Mouse (Mus musculus): Measurements from ENCODE around the gene Optc.

GRCm38 (mm10) chr1:133933301-133934195 lies 25.7 kb upstream of the Optc start:
- no peak for TF ChIP-seq USF2 (IDR thresholded peaks at IDR 0.05; ENCODE audit: borderline replicate concordance in 1 of 2, insufficient read depth in 1 of 2, low read depth in 1 of 2, low read length in 2 of 2)
- TF ChIP-seq BHLHE40 (IDR thresholded peaks at IDR 0.05; ENCODE audit: borderline replicate concordance, low read depth, low read length): no peak
- no peak for TF ChIP-seq CTCF (IDR thresholded peaks at IDR 0.05 in 2 of 3, conservative IDR thresholded peaks at IDR 0.05 in 1 of 3; ENCODE audit: control insufficient read depth in 1 of 3, insufficient read depth in 1 of 3, low read depth in 2 of 3, low read length in 3 of 3, poor library complexity in 1 of 3, severe bottlenecking in 1 of 3)
- TF ChIP-seq ZNF384 (IDR thresholded peaks at IDR 0.05; ENCODE audit: low read depth, low read length): no peak
- no peak for TF ChIP-seq MAX (IDR thresholded peaks at IDR 0.05; ENCODE audit: low read length)
- no peak for TF ChIP-seq MYB (IDR thresholded peaks at IDR 0.05; ENCODE audit: low read depth, low read length)
- TF ChIP-seq EP300 (IDR thresholded peaks at IDR 0.05; ENCODE audit: low read depth in 1 of 2, low read length in 2 of 2): no peak
- TF ChIP-seq POLR2A (IDR thresholded peaks at IDR 0.05; ENCODE audit: control insufficient read depth in 1 of 2, insufficient read depth in 1 of 2, low read depth in 1 of 2, low read length in 2 of 2, poor library complexity in 1 of 2): no peak
- no peak for TF ChIP-seq POLR2AphosphoS5 (IDR thresholded peaks at IDR 0.05; ENCODE audit: borderline replicate concordance, low read depth, low read length)
- no peak for TF ChIP-seq MAFK (IDR thresholded peaks at IDR 0.05; ENCODE audit: borderline replicate concordance, low read depth, low read length)
- TF ChIP-seq NRF1 (IDR thresholded peaks at IDR 0.05; ENCODE audit: insufficient read depth, low read depth, low read length, poor library complexity, severe bottlenecking): no peak
- no peak for TF ChIP-seq ZMIZ1 (IDR thresholded peaks at IDR 0.05; ENCODE audit: low read depth, low read length)
